Mouse (Mus musculus): ENCODE measurements around the gene Arl4d.

Gene Arl4d

DNA sequence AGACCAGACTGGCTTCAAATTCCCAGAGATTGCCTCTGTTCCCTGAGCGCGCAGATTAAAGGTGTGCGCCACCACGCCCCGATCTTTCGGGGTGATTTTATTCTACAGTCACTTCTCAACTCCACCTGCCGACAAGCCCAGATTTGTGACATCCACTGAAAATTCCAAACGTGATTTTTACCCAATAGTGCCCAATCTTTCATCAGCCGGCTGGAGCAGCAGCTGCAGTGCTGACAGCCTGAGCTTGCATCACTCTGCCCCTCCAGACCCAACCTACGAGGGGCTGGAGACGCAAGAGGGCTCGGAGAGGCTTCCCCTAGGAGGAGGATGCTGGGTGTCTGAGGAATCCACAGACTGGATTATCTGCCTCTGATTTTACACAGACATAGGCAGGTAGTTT lies 12.3 kb downstream of the Arl4d start:
- no peak for DNase-seq (ENCODE audit: extremely low read depth, low read depth)

GRCm38 (mm10) chr11:101678770-101679169 lies 13.4 kb downstream of the Arl4d start:
- DNase-seq (ENCODE audit: extremely low read depth, low read depth): no peak

- DNase-seq (ENCODE audit: extremely low read depth, low read depth): no peak
Observed at GRCm38 (mm10) chr11:101679907-101680306, 14.6 kb downstream of the Arl4d start.

DNA sequence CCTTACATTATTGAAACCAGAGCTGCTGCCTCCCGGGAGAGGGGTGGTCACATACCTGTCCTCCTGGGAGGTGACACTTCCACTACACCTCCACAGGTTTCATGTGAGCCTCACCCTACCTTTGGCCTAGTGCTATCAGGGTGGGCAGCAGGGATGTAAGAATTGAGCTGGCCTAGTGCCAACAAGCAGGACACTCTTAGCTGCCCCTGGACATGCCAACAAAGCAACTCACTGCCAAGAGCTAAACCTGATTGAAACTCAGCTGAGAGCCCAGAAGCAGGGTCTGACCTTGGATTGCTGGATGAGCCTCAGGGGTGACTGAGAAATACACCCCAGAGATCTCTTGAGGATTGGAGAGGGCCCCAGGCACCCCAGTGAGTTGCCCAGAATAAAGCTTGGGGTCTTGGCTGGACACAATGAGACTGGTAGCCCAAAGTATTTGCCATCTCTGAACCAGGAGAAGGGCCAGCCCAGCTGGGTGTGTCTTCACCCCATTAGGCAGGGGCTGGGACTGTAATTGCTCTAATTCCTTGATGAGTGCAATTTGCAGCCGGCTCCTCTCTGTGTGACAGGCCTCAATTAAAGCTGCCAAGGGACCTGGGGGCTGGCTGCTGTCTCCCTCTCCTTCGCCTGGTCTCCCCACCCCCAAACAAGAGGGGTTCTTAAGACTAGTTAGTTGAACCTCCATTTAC lies 15.4 kb downstream of the Arl4d start:
- no peak for DNase-seq (ENCODE audit: extremely low read depth, low read depth)

DNA sequence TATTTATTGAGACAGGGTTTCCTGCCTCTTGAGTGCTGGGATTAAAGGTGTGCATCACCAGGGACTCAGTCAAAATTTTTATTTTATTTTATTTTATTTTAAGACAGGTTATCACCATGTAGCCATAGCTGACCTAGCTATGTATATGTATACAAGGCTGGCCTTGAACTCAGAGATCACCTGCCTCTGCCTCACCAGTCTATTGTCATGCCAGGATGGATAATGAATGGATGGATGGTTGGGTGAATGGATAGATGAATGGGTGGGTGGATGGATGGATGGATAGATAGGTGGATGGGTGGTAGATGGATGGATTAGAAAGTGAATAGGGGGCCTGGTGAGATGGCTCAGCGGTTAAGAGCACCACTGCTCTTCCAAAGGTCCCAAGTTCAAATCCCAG lies 16.6 kb downstream of the Arl4d start:
- no peak for DNase-seq (ENCODE audit: extremely low read depth, low read depth)

GRCm38 (mm10) chr11:101682410-101682960 lies 17.1 kb downstream of the Arl4d start:
- DNase-seq (ENCODE audit: extremely low read depth, low read depth): no peak

- DNase-seq (ENCODE audit: extremely low read depth, low read depth): no peak
Observed at GRCm38 (mm10) chr11:101687351-101688301, 22.3 kb downstream of the Arl4d start.

GRCm38 (mm10) chr11:101689701-101690113 lies 24.4 kb downstream of the Arl4d start:
- no peak for DNase-seq (ENCODE audit: extremely low read depth, low read depth)

DNA sequence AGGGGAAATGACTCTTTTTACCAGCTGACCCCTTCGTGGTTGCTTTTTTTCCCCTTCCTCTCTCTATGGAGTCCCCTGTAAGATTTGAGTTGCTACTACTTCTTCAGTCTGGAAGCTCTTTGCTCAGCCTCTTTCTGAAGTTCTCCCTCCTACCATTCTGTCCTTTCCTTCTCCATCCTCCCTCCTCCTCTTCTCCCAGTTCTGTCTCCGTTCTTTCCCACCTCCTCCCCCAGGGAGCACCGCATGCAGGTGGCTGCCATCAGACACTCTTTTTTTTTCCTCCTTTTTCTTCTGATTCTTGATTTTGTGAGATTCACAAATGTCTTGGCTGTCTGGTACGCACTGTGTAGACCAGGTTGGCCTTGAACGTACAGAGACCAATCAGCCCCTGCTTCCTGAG lies 25.0 kb downstream of the Arl4d start:
- DNase-seq (ENCODE audit: extremely low read depth, low read depth): no peak

GRCm38 (mm10) chr11:101695906-101696661 lies 30.7 kb downstream of the Arl4d start:
- no peak for DNase-seq (ENCODE audit: extremely low read depth, low read depth)

GRCm38 (mm10) chr11:101697156-101697861 lies 32.0 kb downstream of the Arl4d start:
- peak; percentile 21 for DNase-seq (ENCODE audit: extremely low read depth, low read depth)

- no peak for DNase-seq (ENCODE audit: extremely low read depth, low read depth)
Observed at GRCm38 (mm10) chr11:101698114-101698513, 32.8 kb downstream of the Arl4d start.

DNA sequence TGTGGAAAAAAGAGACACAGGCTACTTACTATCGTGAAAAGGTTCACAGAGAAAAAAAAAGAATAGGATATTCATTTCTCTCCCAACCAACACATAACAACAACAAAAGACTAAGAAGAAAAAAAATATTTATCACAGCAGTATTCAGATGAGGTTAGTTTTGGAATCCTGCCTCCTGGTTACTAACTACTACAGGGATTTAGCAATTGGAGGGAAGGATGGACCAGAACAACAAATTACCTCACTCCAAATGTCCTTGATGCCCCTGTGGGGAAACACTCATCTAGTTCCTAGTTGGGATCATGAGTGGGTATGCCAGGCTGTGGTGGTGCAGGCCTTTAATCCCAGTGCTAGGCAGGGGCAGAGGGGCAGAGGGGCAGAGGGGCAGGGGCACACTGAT lies 34.2 kb downstream of the Arl4d start:
- no peak for DNase-seq (ENCODE audit: extremely low read depth, low read depth)

- no peak for DNase-seq (ENCODE audit: extremely low read depth, low read depth)
Observed at GRCm38 (mm10) chr11:101699991-101700390, 34.6 kb downstream of the Arl4d start.

GRCm38 (mm10) chr11:101700446-101700845 lies 35.1 kb downstream of the Arl4d start:
- DNase-seq (ENCODE audit: extremely low read depth, low read depth): no peak

- no peak for DNase-seq (ENCODE audit: extremely low read depth, low read depth)
Observed at GRCm38 (mm10) chr11:101704081-101704480, 38.7 kb downstream of the Arl4d start.

GRCm38 (mm10) chr11:101706764-101707448 lies 41.6 kb downstream of the Arl4d start:
- no peak for DNase-seq (ENCODE audit: extremely low read depth, low read depth)

DNA sequence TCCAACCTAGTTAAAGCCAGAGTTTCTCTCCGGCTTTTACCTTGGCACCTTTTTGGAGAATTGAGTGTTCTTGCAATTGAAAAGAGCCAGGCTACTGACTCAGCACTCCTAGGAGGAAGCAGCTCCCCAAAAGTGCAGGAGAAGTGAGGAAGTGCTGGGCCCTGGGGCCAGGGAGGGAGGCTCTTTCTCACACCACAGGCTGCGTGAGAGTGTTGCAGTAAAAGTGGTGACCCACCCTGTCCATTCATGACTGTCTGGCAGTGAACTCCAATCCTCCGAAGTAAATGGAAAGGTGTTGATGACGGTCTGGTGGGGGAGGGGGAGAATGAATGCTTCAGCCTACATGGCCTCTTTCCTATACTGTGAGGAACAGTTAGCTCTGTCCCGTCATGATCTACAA lies 43.1 kb downstream of the Arl4d start:
- no peak for DNase-seq (ENCODE audit: extremely low read depth, low read depth)

- DNase-seq (ENCODE audit: extremely low read depth, low read depth): no peak
Observed at GRCm38 (mm10) chr11:101712811-101713210, 47.5 kb downstream of the Arl4d start.

GRCm38 (mm10) chr11:101714012-101714411 lies 48.7 kb downstream of the Arl4d start:
- DNase-seq (ENCODE audit: extremely low read depth, low read depth): no peak

Data from MEL-GATA-1-ER (cell line).